Mouse (Mus musculus) limb, embryonic 15.5 days (tissue): ENCODE measurements around the gene Nrxn3. TPM values are rescaled to one million over a fixed set of nuclear protein-coding genes. Genes with fewer than 3 reads are reported as not detected.

Experiments used
- ATAC-seq: fragments of 200-750 bp; cut with Nextera tagmentation; 2 replicates; pipeline ENCODE4 v1.8.0; 2017; ENCODE audit warnings: low read depth, moderate TSS enrichment; ENCODE audit not compliant: insufficient number of reproducible peaks, low FRiP score, low TSS enrichment
- H3K27ac ChIP-seq: fragments of 300-500 bp; sonication (generic); 2 replicates; pipeline ENCODE4 v1.5.1; 2015; ENCODE audit warnings: moderate library complexity, mild to moderate bottlenecking, inconsistent platforms
- H3K27me3 ChIP-seq: fragments of 300-500 bp; sonication (generic); 2 replicates; pipeline ENCODE4 v1.6.1; 2015; ENCODE audit warnings: inconsistent platforms
- H3K36me3 ChIP-seq: fragments of 300-500 bp; sonication (generic); 2 replicates; pipeline ENCODE4 v1.6.1; 2015; ENCODE audit warnings: inconsistent platforms
- H3K4me1 ChIP-seq: fragments of 300-500 bp; sonication (generic); 2 replicates; pipeline ENCODE4 v1.6.1; 2015; ENCODE audit warnings: inconsistent platforms
- H3K4me2 ChIP-seq: fragments of 300-500 bp; sonication (generic); 2 replicates; pipeline ENCODE4 v1.6.1; 2015; ENCODE audit warnings: mild to moderate bottlenecking, inconsistent platforms
- H3K4me3 ChIP-seq: fragments of 300-500 bp; sonication (generic); 2 replicates; pipeline ENCODE4 v1.5.1; 2015; ENCODE audit warnings: mild to moderate bottlenecking, inconsistent platforms
- H3K9ac ChIP-seq: fragments of 300-500 bp; sonication (generic); 2 replicates; pipeline ENCODE4 v1.6.1; 2015; ENCODE audit warnings: inconsistent platforms
- H3K9me3 ChIP-seq: fragments of 300-500 bp; sonication (generic); 2 replicates; pipeline ENCODE4 v1.6.1; 2016; ENCODE audit warnings: inconsistent platforms
- WGBS: fragments of 180-500 bp; shearing (Covaris S2); methylation state at CpG from one replicate; pipeline ENCODE4 v1.1.7; 2015; 5-methylcytosine and 5-hydroxymethylcytosine counted together
- polyA plus RNA-seq: library from polyadenylated mRNA; unstranded; fragments of >200 nt; fragmentation: Nextera tagmentation; extraction: Ambion mirVana; gene quantifications from 2 replicates; pipeline ENCODE4 v1.2.1, GENCODE M21; 2015

Nrxn3 gene
- polyA plus RNA-seq, 1 experiment from 2014 or later, result 0.70 TPM

GRCm38 (mm10) chr12:89979190-89979589, 1256.5 kb downstream of the Nrxn3 start:
- Histone ChIP-seq H3K4me2 (no peak overlapping the region), H3K9ac (no peak overlapping the region), H3K27ac (no peak overlapping the region), H3K36me3 (no peaks in the 10 kb centered on the region), H3K9me3 (no peaks in the 10 kb centered on the region), H3K4me3 (no peak overlapping the region), H3K4me1 (peaks cover 2% of the 10 kb centered on the region; the same call in 1 of the 2 replicates), H3K27me3 (no peaks in the 10 kb centered on the region)
- 58% methylated on average over 1 of the region's 1 CpGs for WGBS
- no peak for ATAC-seq

GRCm38 (mm10) chr12:89982445-89982844, 1259.8 kb downstream of the Nrxn3 start:
- H3K4me3 ChIP-seq, result no peak overlapping the region
- no peak overlapping the region for H3K27ac ChIP-seq
- 53% methylated on average over 5 of the region's 5 CpGs for WGBS
- no peak overlapping the region for H3K4me2 ChIP-seq
- H3K4me1 ChIP-seq, result peaks cover under 1% of the 10 kb centered on the region; the same call in 1 of the 2 replicates
- H3K27me3 ChIP-seq, result no peaks in the 10 kb centered on the region
- no peaks in the 10 kb centered on the region for H3K9me3 ChIP-seq
- no peak for ATAC-seq
- H3K9ac ChIP-seq, result no peak overlapping the region
- H3K36me3 ChIP-seq, result no peaks in the 10 kb centered on the region

- no peak overlapping the region for H3K4me3 ChIP-seq
- H3K27me3 ChIP-seq, result no peaks in the 10 kb centered on the region
- H3K4me1 ChIP-seq, result no peaks in the 10 kb centered on the region
- no peak for ATAC-seq
- H3K9ac ChIP-seq, result no peak overlapping the region
- H3K36me3 ChIP-seq, result no peaks in the 10 kb centered on the region
- H3K9me3 ChIP-seq, result no peaks in the 10 kb centered on the region
- no peak overlapping the region for H3K4me2 ChIP-seq
- no peak overlapping the region for H3K27ac ChIP-seq
These were observed 1260.7 kb downstream of the Nrxn3 start for GRCm38 (mm10) chr12:89983399-89983798.

GRCm38 (mm10) chr12:89986219-89986618, 1263.5 kb downstream of the Nrxn3 start:
- H3K9me3 ChIP-seq, result no peaks in the 10 kb centered on the region
- no peaks in the 10 kb centered on the region for H3K27me3 ChIP-seq
- no peak overlapping the region for H3K4me3 ChIP-seq
- ATAC-seq, result no peak
- no peaks in the 10 kb centered on the region for H3K4me1 ChIP-seq
- no peak overlapping the region for H3K4me2 ChIP-seq
- no peak overlapping the region for H3K27ac ChIP-seq
- WGBS, result 79% methylated on average over 6 of the region's 6 CpGs
- H3K36me3 ChIP-seq, result no peaks in the 10 kb centered on the region
- no peak overlapping the region for H3K9ac ChIP-seq

GRCm38 (mm10) chr12:89993273-89993672, 1270.6 kb downstream of the Nrxn3 start:
- Histone ChIP-seq H3K9ac (no peak overlapping the region), H3K9me3 (no peaks in the 10 kb centered on the region), H3K36me3 (no peaks in the 10 kb centered on the region), H3K4me3 (no peak overlapping the region), H3K4me2 (no peak overlapping the region), H3K4me1 (no peaks in the 10 kb centered on the region), H3K27ac (no peak overlapping the region), H3K27me3 (no peaks in the 10 kb centered on the region)
- WGBS, result 74% methylated on average over 5 of the region's 5 CpGs
- no peak for ATAC-seq

- Histone ChIP-seq H3K4me3 (no peak overlapping the region), H3K36me3 (no peaks in the 10 kb centered on the region), H3K9ac (no peak overlapping the region), H3K4me2 (no peak overlapping the region), H3K9me3 (no peaks in the 10 kb centered on the region), H3K27ac (no peak overlapping the region), H3K27me3 (no peaks in the 10 kb centered on the region), H3K4me1 (no peaks in the 10 kb centered on the region)
- ATAC-seq, result no peak
- 66% methylated on average over 4 of the region's 4 CpGs for whole genome bisulfite sequencing
These were observed 1272.7 kb downstream of the Nrxn3 start for GRCm38 (mm10) chr12:89995392-89995791.

GRCm38 (mm10) chr12:90010280-90010679, 1287.6 kb downstream of the Nrxn3 start:
- Histone ChIP-seq H3K9ac (no peak overlapping the region), H3K27ac (no peak overlapping the region), H3K4me3 (no peak overlapping the region), H3K4me2 (no peak overlapping the region), H3K36me3 (no peaks in the 10 kb centered on the region), H3K27me3 (no peaks in the 10 kb centered on the region), H3K4me1 (no peaks in the 10 kb centered on the region), H3K9me3 (no peaks in the 10 kb centered on the region)
- no peak for ATAC-seq
- WGBS, result 72% methylated on average over 2 of the region's 2 CpGs

- Histone ChIP-seq H3K4me1 (no peaks in the 10 kb centered on the region), H3K9ac (no peak overlapping the region), H3K27me3 (no peaks in the 10 kb centered on the region), H3K27ac (no peak overlapping the region), H3K4me2 (no peak overlapping the region), H3K36me3 (no peaks in the 10 kb centered on the region), H3K9me3 (no peaks in the 10 kb centered on the region), H3K4me3 (no peak overlapping the region)
- no peak for ATAC-seq
- 34% methylated on average over 2 of the region's 2 CpGs for WGBS
These were observed 1291.3 kb downstream of the Nrxn3 start for GRCm38 (mm10) chr12:90013958-90014357.

- Histone ChIP-seq H3K9me3 (no peaks in the 10 kb centered on the region), H3K4me3 (no peak overlapping the region), H3K36me3 (no peaks in the 10 kb centered on the region), H3K4me2 (no peak overlapping the region), H3K4me1 (no peaks in the 10 kb centered on the region), H3K9ac (no peak overlapping the region), H3K27ac (no peak overlapping the region), H3K27me3 (no peaks in the 10 kb centered on the region)
- WGBS, result 49% methylated on average over 3 of the region's 3 CpGs
- ATAC-seq, result no peak
These were observed 1304.3 kb downstream of the Nrxn3 start for GRCm38 (mm10) chr12:90027023-90027422.

- H3K9ac ChIP-seq, result no peak overlapping the region
- no peak overlapping the region for H3K4me3 ChIP-seq
- no peaks in the 10 kb centered on the region for H3K27me3 ChIP-seq
- H3K4me1 ChIP-seq, result no peaks in the 10 kb centered on the region
- WGBS, result 62% methylated on average over 1 of the region's 1 CpGs
- no peaks in the 10 kb centered on the region for H3K9me3 ChIP-seq
- no peaks in the 10 kb centered on the region for H3K36me3 ChIP-seq
- no peak for ATAC-seq
- no peak overlapping the region for H3K27ac ChIP-seq
- no peak overlapping the region for H3K4me2 ChIP-seq
These were observed 1318.4 kb downstream of the Nrxn3 start for GRCm38 (mm10) chr12:90041038-90041437.

GRCm38 (mm10) chr12:90056256-90056655, 1333.6 kb downstream of the Nrxn3 start:
- Histone ChIP-seq H3K4me3 (no peak overlapping the region), H3K36me3 (no peaks in the 10 kb centered on the region), H3K4me1 (no peaks in the 10 kb centered on the region), H3K9me3 (no peaks in the 10 kb centered on the region), H3K27me3 (no peaks in the 10 kb centered on the region), H3K27ac (no peak overlapping the region), H3K9ac (no peak overlapping the region), H3K4me2 (no peak overlapping the region)
- 79% methylated on average over 5 of the region's 5 CpGs for WGBS
- ATAC-seq, result no peak

- Histone ChIP-seq H3K9ac (no peak overlapping the region), H3K9me3 (no peaks in the 10 kb centered on the region), H3K27me3 (no peaks in the 10 kb centered on the region), H3K4me3 (no peak overlapping the region), H3K4me1 (no peaks in the 10 kb centered on the region), H3K27ac (no peak overlapping the region), H3K4me2 (no peak overlapping the region), H3K36me3 (no peaks in the 10 kb centered on the region)
- WGBS, result 83% methylated on average over 3 of the region's 3 CpGs
- no peak for ATAC-seq
These were observed 1337.1 kb downstream of the Nrxn3 start for GRCm38 (mm10) chr12:90059786-90060185.

GRCm38 (mm10) chr12:90061312-90061711, 1338.6 kb downstream of the Nrxn3 start:
- Histone ChIP-seq H3K9me3 (no peaks in the 10 kb centered on the region), H3K36me3 (no peaks in the 10 kb centered on the region), H3K27ac (no peak overlapping the region), H3K4me3 (no peak overlapping the region), H3K27me3 (no peaks in the 10 kb centered on the region), H3K9ac (no peak overlapping the region), H3K4me1 (no peaks in the 10 kb centered on the region), H3K4me2 (no peak overlapping the region)
- no peak for ATAC-seq
- 43% methylated on average over 3 of the region's 3 CpGs for WGBS
